Comparison of ENCODE assay signal across 13 mouse cellular contexts in the genomic region with DNA sequence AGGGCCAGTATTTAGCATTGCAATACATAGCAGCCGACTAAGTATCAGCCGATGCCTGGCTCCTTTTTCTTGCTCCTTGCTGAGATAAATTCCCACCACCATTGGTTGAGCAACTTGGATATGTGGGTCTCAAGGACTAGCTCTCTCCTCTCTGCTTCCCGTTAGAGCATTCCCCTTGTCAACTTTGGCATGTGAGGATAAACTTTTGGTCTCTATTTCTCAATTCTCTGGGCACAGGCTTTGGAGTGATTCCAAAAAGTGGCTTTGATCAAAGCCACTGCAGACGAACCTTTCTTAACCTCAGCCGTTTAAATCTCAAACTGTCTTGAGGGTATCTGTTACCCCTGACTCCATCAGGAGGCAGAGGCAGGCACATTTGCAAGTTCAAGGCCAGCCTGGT.
"Had no signal": no experiment of that assay in that cellular context is flagged by ENCODE, and none has a peak within 500 bp of the region (broad histone marks: within the 10 kb centered on the region; RNA-seq: fewer than 3 reads in every experiment).

No protein-coding gene starts in this region.

- ATAC-seq: midbrain, embryonic 15.5 days had no signal

- H3K4me2 ChIP-seq: limb, embryonic 15.5 days; midbrain, embryonic 15.5 days; neural tube, embryonic 12.5 days; stomach, embryonic 15.5 days had no signal

- H3K27me3 ChIP-seq: limb, embryonic 15.5 days; midbrain, embryonic 15.5 days; neural tube, embryonic 12.5 days; stomach, embryonic 15.5 days had no signal

- H3K9me3 ChIP-seq: limb, embryonic 15.5 days; midbrain, embryonic 15.5 days; neural tube, embryonic 12.5 days; stomach, embryonic 15.5 days had no signal

- H3K9ac ChIP-seq: limb, embryonic 15.5 days; liver, embryonic 14.5 days; midbrain, embryonic 15.5 days; neural tube, embryonic 12.5 days; stomach, embryonic 15.5 days had no signal

- H3K27ac ChIP-seq: kidney, postnatal 0 days; limb, embryonic 15.5 days; liver, embryonic 14.5 days; midbrain, embryonic 15.5 days; neural tube, embryonic 12.5 days; stomach, embryonic 15.5 days had no signal

- H3K36me3 ChIP-seq: limb, embryonic 15.5 days; midbrain, embryonic 15.5 days; neural tube, embryonic 12.5 days; stomach, embryonic 15.5 days had no signal

- H3K4me1 ChIP-seq: limb, embryonic 15.5 days; midbrain, embryonic 15.5 days; neural tube, embryonic 12.5 days had no signal

- H3K4me3 ChIP-seq: limb, embryonic 15.5 days; midbrain, embryonic 15.5 days; neural tube, embryonic 12.5 days; stomach, embryonic 15.5 days had no signal

- DNase-seq: kidney, adult 8-10 months; kidney, postnatal 36 days; layer of hippocampus, adult 9-11 months; layer of hippocampus, postnatal 36 days; lung, adult 18-20 months; spleen, adult 18-20 months; thymus, postnatal 36 days had no signal
